Mouse (Mus musculus): ENCODE results near the gene Vps52. TPM values are rescaled to one million over a fixed set of nuclear protein-coding genes. Genes with fewer than 3 reads are reported as not detected.

Vps52 gene
- total and polyA plus RNA-seq, 2 experiments from 2014 or later = 55.6 to 62.1 TPM

DNA sequence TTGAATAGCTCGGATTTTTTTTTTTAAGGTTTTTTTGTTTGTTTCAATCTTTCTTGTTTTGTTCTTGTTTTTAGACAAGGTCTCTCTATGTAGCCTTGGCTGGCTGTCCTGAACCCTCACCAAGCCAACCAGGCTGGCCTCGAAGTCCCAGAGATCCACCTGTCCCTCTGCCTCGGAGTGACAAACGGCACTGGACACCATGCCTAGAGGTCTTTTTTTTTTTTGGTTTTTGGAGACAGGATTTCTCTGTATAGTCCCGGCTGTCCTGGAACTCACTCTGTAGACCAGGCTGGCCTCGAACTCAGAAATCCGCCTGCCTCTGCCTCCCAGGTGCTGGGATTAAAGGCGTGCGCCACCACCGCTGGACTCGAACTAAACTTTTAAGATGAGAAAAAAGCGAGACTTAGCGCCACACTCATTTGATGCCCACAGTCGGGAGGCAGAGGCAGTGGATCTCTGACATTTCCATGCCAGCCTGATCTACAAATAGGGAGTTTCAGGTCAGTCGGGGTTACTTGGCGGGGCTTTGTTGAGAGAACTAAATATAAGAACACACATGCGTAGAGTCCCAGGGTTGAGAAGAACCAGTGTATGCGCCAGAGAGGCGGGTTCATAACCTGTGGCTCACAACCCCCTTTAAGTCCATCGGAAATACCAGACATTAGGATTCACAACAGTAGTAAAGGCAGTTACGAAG, 27.2 kb upstream of the Vps52 start:
- Histone ChIP-seq H3K9ac (replicated peaks; ENCODE audit: low read length) (peak overlapping the region; percentile 86), H3K4me3 (ENCODE audit: low read length) (peak overlapping the region; percentile 89), H3K27me3 (ENCODE audit: insufficient read depth, low read length) (no peaks in the 10 kb centered on the region), H3K9me3 (ENCODE audit: low read length) (no peaks in the 10 kb centered on the region), H3K36me3 (ENCODE audit: insufficient read depth, low read length) (peaks cover 12% of the 10 kb centered on the region; the same call in 1 of the 2 replicates), H3K27ac (no peak overlapping the region), H3K4me2 (ENCODE audit: low read depth, low read length) (peak overlapping the region; percentile 100), H3K4me1 (ENCODE audit: insufficient read depth, low read length) (no peaks in the 10 kb centered on the region)
- no peak for TF ChIP-seq CTCF (IDR thresholded peaks at IDR 0.05; ENCODE audit: low read depth)
- 62% methylated on average over 21 of the region's 21 CpGs for WGBS
- ATAC-seq (no peak), DNase-seq (ENCODE audit: low spot score) (no peak)

DNA sequence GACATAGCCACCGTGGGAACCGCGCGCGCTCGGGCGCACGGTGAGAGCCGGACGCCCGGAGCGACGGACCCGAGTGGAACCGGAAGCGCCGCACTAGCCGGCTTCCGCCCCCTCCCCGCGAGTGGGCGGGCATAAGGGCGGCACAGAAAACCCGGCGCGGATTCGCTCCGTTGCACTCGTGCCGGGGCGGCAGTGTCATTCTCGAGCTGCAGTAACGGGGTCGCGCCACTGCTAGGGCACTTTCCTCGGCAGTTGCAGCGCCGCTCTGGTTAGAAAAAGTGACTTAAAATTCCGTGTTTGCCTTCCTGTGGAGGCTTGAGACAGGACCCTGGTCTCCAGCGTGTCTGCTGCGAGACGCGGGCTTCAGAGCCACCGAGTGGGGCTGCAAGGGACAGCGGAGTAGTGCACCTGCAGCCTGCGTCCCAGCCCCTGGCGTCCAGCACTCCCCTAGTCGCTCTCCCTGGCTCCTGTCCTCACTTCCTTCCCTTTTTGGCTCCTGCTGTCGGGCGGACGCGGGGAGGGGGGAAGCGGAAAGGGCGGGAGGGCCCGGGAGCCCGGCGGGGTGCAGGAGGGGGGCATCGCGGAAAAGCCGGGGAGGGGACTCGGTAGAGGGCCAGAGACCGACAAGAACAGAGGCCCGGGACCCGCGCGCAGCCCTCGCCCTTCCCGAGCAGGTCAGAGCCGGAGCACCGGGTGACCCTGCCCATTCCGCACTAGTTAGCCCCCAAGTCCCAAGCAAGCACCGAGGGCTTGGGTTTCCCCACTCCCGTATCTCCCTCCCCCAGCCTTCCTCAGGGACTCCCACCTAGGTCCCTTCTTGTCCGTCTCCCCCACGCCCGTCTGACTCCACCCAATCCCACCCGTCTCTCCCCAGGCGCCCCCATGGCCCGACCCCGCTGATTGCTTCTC, 26.0 kb upstream of the Vps52 start, which contains the start of gene Rgl2:
TSS of gene Rgl2 (plus strand) at position 173 of the 909 bp plus-strand sequence.
- WGBS = under 1% methylated on average over 75 of the region's 80 CpGs
- peak; percentile 92 for ATAC-seq
- H3K27ac ChIP-seq = peak within 1 kb of the TSS; percentile 90
- peak; percentile 98 for DNase-seq (ENCODE audit: low spot score)
- peak within 1 kb of the TSS; percentile 89 for H3K4me3 ChIP-seq (ENCODE audit: low read length)
- no peaks in the 10 kb centered on the region for H3K27me3 ChIP-seq (ENCODE audit: insufficient read depth, low read length)
- no peaks in the 10 kb centered on the region for H3K9me3 ChIP-seq (ENCODE audit: low read length)
- TF ChIP-seq CTCF (IDR thresholded peaks at IDR 0.05; ENCODE audit: low read depth) = peak; percentile 70
- peak within 1 kb of the TSS; percentile 100 for H3K4me2 ChIP-seq (ENCODE audit: low read depth, low read length)
- peaks cover 16% of the 10 kb centered on the region for H3K36me3 ChIP-seq (ENCODE audit: insufficient read depth, low read length)
- H3K4me1 ChIP-seq (ENCODE audit: insufficient read depth, low read length) = no peaks in the 10 kb centered on the region
- peak within 1 kb of the TSS; percentile 86 for H3K9ac ChIP-seq (replicated peaks; ENCODE audit: low read length)

DNA sequence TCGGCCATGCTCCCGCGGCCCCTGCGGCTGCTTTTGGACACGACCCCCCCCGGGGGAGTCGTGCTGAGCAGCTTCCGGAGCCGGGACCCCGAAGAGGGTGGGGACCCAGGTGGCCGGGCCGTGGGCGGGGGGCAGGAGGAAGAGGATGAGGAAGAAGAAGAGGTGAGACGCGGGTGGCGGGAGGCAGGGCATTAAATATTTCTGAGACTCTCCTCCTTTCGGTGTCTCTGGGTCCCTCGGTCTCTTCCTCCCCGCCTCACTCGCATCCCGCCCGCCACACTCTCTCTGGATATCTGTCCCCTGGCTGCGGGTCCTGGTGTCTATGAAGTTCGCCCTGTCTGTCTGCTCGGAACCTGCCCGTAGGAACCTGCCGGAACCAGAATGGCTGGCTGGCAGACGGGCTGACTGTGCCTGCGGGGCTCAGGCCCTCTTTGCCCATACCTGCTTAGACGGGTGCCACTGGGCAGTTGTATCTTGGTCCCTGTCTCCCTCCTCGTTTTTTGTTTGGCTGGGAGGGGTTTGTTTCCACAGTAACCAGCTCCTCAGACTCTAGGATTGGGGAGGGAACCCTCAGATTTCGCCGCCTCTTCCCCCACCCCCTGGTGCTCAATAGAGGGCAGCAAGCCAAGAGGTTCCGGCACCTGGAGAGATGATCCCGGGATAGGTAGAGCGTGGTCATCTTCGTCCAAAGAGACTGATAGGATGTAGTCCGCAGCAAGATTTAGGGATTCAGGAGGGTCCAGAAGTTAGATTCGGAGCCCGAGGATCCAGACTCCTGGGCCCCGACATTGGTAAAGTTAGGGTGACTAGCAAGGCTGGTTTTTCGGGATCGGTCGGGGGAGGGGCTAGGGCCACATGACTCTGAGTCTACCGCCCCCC, 25.1 kb upstream of the Vps52 start:
- peak overlapping the region; percentile 100 for H3K4me2 ChIP-seq (ENCODE audit: low read depth, low read length)
- DNase-seq (ENCODE audit: low spot score) (peak; percentile 41), ATAC-seq (no peak)
- TF ChIP-seq CTCF (IDR thresholded peaks at IDR 0.05; ENCODE audit: low read depth) = peak; percentile 22; the same call in 1 of the 2 replicates
- H3K4me1 ChIP-seq (ENCODE audit: insufficient read depth, low read length) = no peaks in the 10 kb centered on the region
- no peaks in the 10 kb centered on the region for H3K9me3 ChIP-seq (ENCODE audit: low read length)
- H3K36me3 ChIP-seq (ENCODE audit: insufficient read depth, low read length) = peaks cover 16% of the 10 kb centered on the region
- H3K27ac ChIP-seq = peak overlapping the region; percentile 90
- WGBS = under 1% methylated on average over 44 of the region's 45 CpGs
- H3K27me3 ChIP-seq (ENCODE audit: insufficient read depth, low read length) = no peaks in the 10 kb centered on the region
- H3K4me3 ChIP-seq (ENCODE audit: low read length) = peak overlapping the region; percentile 89
- peak overlapping the region; percentile 86 for H3K9ac ChIP-seq (replicated peaks; ENCODE audit: low read length)

DNA sequence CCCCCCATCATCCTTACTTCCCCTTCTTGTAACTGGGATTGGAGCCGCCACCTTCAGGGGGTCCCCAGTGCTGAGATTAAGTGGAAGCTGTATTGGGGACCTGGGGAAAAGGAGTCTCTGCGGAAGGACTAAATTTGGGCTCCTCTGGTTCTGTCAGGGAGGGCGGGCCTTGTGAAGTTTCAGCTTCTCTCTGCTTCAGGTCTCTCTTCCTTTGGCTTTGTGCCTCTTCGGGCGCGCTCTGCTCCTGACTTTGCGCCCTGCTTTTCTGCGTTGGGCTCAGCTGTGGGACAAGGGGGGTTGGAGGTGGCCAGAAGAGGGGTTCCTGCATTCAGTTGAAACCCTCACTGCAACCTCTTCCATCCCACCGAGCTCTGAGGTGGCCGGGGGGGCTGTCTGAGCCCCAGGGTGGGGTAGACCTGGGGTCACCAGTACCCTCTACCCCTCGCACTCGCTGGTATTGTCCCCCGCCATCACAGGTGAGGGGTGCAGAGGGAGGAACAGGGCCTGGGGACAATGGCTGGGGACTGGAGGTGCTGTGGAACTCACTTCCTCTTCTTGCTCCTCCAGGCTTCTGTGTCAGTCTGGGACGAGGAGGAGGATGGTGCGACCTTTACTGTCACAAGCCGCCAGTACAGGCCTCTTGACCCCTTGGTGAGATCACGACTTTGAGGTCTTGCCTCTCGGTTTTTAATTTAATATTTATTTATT, 24.3 kb upstream of the Vps52 start:
- H3K36me3 ChIP-seq (ENCODE audit: insufficient read depth, low read length) = peaks cover 16% of the 10 kb centered on the region
- ATAC-seq (no peak), DNase-seq (ENCODE audit: low spot score) (no peak)
- H3K9me3 ChIP-seq (ENCODE audit: low read length) = no peaks in the 10 kb centered on the region
- H3K4me3 ChIP-seq (ENCODE audit: low read length) = peak overlapping the region; percentile 89
- peak overlapping the region; percentile 86 for H3K9ac ChIP-seq (replicated peaks; ENCODE audit: low read length)
- H3K4me1 ChIP-seq (ENCODE audit: insufficient read depth, low read length) = no peaks in the 10 kb centered on the region
- TF ChIP-seq CTCF (IDR thresholded peaks at IDR 0.05; ENCODE audit: low read depth) = no peak
- 0 out of 2 replicates have a peak overlapping the region, but pooled peaks have one; percentile 90 for H3K27ac ChIP-seq
- H3K4me2 ChIP-seq (ENCODE audit: low read depth, low read length) = peak overlapping the region; percentile 100
- 38% methylated on average over 18 of the region's 18 CpGs for WGBS
- no peaks in the 10 kb centered on the region for H3K27me3 ChIP-seq (ENCODE audit: insufficient read depth, low read length)

DNA sequence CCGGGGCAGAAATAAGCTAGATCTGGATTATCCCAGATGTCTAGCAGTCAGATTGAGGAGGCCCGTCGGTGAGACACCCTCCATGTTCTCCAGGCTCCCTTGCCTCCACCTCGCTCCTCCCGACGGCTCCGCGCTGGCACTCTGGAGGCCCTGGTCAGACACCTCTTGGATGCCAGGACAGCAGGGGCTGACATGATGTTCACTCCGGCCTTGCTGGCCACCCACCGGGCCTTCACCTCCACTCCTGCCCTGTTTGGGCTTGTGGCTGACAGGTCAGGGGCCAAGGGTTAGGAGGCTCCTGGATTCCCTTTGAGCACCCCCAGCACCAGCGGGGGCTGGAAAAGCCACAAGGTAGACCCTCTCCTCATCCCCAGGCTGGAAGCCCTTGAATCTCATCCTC, 23.7 kb upstream of the Vps52 start:
- 91% methylated on average over 11 of the region's 11 CpGs for WGBS
- no peaks in the 10 kb centered on the region for H3K4me1 ChIP-seq (ENCODE audit: insufficient read depth, low read length)
- H3K9me3 ChIP-seq (ENCODE audit: low read length) = no peaks in the 10 kb centered on the region
- H3K36me3 ChIP-seq (ENCODE audit: insufficient read depth, low read length) = peaks cover 16% of the 10 kb centered on the region
- no peak for TF ChIP-seq CTCF (IDR thresholded peaks at IDR 0.05; ENCODE audit: low read depth)
- H3K9ac ChIP-seq (replicated peaks; ENCODE audit: low read length) = no peak overlapping the region
- no peak for ATAC-seq
- no peak overlapping the region for H3K27ac ChIP-seq
- no peak overlapping the region for H3K4me2 ChIP-seq (ENCODE audit: low read depth, low read length)
- DNase-seq (ENCODE audit: low spot score) = no peak
- H3K27me3 ChIP-seq (ENCODE audit: insufficient read depth, low read length) = no peaks in the 10 kb centered on the region
- H3K4me3 ChIP-seq (ENCODE audit: low read length) = no peak overlapping the region
